Mouse (Mus musculus): Measurements from ENCODE around the gene Ick.
A peak's percentile ranks its signal among the peaks of the same experiment; 100 is the strongest.

The Ick gene

GRCm38 (mm10) chr9:78104973-78105372, 4.0 kb upstream of the Ick start:
- DNase-seq (ENCODE audit: low read depth, low spot score): no peak

DNA sequence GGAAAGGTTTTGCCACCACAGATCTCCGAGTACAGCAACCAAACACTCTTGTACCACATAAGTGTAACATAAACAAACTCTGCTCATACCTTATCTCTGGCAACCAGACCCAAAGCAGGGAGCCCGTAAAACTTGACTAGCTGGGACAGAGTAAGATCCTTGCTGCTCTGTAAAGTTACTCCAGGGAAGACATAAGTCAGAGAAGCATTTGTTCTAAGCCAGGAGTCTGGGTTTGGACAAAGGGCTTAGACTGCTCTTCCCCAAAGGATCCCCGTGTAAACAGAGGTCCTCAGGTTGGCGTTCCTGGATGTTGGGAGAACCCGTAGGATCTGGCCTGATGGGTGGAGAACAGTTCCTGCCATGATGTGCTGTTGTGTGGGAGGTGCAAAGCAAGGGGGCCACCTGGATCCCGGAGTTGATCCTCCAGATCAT, 3.5 kb upstream of the Ick start:
- no peak for DNase-seq (ENCODE audit: low read depth, low spot score)

- DNase-seq (ENCODE audit: low read depth, low spot score): peak; percentile 28
Observed at GRCm38 (mm10) chr9:78106821-78107220, 2.2 kb upstream of the Ick start.

DNA sequence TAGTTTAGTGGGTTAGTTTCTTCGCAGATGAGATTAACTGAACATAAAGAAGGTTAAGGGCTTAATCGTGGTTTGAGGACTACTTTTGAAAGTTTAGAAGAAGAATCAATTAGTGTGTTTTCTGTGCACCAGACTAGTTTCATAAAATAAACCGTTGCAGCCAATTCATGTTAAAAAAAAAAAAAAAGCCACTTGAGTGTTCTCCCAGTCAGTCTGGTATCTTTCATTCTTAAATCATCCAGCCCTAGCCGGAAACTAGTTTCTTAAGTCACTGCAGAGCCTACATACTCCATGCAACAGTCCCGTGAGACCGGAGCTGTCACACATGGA, 1.4 kb upstream of the Ick start:
- no peak for DNase-seq (ENCODE audit: low read depth, low spot score)

DNA sequence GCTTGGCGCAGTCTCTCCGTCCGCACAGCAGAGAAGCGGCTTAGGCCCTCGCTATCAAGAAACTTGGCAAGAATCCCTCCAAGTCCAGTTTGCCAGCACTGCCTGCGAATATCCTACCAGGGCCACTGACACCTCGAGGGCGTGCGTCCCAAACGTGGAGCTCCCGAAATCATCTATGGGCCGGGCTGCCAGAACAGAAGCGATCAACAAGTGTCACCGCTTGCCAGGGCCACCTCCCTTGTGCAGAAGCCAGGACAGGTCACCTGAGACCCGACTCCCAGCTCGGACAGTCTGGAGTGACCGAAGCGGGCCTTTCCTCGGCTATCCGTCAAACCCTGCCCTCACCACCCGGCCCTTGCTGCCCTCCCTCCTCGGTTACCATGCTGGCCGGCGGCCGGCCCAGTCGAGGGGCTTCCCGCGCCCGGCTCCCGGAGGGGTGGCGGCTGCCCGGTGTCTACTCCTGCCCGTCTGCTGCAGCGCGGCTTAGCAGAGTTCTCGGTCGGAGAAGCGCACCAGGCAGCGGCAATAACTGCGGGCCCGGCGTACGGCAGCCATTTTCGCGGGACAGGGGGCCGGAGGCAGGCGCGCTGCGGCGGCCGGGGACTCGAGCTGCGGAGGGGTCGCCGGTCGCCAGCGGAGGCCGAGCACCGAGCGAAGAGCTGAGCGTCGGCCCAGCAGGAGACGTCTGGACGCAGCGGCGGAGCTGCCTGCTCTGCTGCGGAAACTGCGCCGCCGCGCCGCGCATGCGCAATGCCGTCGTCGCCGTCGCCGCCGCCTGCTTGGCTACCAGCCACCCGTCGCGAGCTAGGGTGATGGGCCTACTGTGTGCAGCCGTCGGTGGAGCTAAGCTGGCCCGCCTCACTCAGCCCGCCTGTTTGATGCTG, 838 bp upstream of the Ick start:
- DNase-seq (ENCODE audit: low read depth, low spot score): peak; percentile 89

- peak; percentile 64 for DNase-seq (ENCODE audit: low read depth, low spot score)
Observed at GRCm38 (mm10) chr9:78109656-78110055, 664 bp downstream of the Ick start.

GRCm38 (mm10) chr9:78111456-78111855, 2.5 kb downstream of the Ick start:
- DNase-seq (ENCODE audit: low read depth, low spot score): no peak

- peak; percentile 94 for DNase-seq (ENCODE audit: low read depth, low spot score)
Observed at GRCm38 (mm10) chr9:78112770-78113537, 4.0 kb downstream of the Ick start.

DNA sequence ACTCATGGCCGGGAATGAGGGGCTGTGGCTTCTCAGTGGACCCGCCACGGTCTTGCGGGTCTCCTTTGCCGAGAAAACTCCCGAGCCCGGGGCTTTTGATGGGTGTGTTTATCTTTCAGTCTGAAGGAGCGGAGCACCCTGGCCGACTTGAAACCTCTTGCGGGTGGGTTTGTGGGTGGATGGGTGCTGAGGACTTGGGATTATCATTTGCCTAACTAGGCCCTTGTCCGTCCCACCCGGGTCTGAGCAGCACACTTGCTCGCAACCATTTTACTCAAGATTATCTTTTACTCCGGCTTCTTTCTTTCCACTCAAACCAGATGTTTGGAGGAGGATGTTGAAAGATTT, 4.5 kb downstream of the Ick start:
- no peak for DNase-seq (ENCODE audit: low read depth, low spot score)

GRCm38 (mm10) chr9:78115746-78116145, 6.8 kb downstream of the Ick start:
- no peak for DNase-seq (ENCODE audit: low read depth, low spot score)

- no peak for DNase-seq (ENCODE audit: low read depth, low spot score)
Observed at GRCm38 (mm10) chr9:78117690-78118089, 8.7 kb downstream of the Ick start.

DNA sequence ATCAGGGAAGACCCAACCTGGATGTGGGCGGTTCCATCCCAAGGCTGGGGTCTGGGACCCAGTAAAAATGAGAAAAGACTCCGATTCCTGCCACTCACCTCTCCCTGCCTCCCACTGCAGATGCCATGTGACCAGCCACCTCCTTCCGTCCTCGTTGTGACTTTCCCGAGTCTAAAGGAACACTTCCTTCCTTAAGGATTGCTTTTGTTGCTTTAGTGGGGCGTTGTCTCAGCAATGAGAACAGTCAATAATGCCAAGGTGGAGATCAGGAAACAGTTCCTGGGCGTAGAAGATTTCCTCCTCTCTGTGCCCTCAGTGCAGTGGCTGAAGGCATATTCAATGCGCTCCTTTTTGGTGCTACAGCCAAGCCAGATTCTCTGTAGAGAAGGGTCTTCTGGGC, 12.4 kb downstream of the Ick start:
- DNase-seq (ENCODE audit: low read depth, low spot score): peak; percentile 88

GRCm38 (mm10) chr9:78121985-78122384, 13.0 kb downstream of the Ick start:
- DNase-seq (ENCODE audit: low read depth, low spot score): no peak

DNA sequence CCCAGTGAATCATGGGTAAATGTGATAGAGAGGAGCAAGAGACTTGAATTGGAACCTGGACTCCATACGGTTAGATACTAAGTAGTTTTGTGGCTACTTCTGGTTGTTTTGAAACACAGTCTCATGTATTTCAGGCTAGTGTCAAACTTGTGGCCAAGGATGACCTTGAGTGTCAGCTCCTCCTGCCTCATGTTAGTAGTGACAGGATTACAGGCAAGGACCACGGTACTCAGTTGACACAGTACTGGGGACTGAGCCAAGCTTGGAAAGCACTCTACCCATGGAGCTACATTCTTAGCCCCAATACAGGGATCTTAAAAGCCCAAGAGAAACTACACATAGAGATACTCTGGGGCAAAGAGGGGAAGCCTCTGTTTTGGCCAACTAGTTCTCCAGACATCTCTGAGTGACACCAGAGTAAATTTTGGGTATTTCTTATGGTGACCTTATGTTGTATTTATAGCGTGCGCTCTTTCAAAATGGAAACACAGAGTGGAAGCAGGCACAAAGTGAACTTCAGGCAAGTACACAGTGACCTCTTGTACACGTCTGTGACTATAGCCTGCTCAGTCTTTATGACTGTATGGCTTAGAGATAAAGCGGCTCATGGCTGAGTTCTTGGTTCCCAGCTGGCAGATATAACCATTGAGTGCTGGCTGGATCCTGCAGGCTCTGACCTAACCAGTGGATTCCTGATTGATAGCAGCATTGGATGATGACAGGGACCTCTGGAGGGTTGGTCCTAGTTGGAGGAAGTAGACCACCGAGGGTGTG, 14.1 kb downstream of the Ick start:
- DNase-seq (ENCODE audit: low read depth, low spot score): no peak

DNA sequence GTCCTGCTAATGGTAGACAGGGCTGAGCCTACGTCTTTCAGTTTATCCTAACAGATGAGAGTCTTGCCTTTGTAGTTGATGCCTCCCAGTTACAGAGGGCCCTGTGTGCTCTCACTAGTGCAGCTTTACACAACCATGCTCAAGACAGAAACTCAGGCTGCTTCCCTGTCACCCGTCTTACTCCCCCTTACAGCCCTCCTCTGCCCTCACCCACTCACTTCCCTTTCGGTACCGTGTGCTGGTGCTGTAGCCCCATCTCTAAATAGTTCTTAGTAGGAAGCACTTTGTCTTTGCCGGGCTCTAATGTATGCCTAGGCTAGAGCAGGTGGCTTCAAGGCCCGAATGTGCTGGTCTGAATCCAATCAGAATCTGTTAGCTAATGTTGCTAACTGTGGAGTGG, 15.3 kb downstream of the Ick start:
- no peak for DNase-seq (ENCODE audit: low read depth, low spot score)

GRCm38 (mm10) chr9:78126007-78126406, 17.0 kb downstream of the Ick start:
- DNase-seq (ENCODE audit: low read depth, low spot score): no peak

DNA sequence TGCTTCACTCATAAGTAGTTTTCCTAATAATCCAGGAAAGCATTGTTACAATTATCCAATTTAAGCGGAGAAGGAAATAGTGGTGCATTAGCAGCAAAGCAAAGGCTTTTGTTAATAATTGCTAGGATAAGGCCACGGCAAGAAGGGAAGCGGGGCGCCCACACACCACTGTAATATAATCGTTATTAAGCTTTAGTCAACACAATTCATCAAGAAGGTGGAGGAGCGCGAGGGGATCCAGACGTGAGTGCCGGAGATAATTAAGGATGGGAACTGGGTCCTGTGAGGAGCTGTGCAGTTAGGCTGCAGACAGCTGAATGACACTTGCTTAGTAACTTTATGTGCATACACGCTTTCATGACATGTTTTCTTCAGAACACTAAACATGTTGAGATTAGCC, 17.7 kb downstream of the Ick start:
- DNase-seq (ENCODE audit: low read depth, low spot score): no peak

DNA sequence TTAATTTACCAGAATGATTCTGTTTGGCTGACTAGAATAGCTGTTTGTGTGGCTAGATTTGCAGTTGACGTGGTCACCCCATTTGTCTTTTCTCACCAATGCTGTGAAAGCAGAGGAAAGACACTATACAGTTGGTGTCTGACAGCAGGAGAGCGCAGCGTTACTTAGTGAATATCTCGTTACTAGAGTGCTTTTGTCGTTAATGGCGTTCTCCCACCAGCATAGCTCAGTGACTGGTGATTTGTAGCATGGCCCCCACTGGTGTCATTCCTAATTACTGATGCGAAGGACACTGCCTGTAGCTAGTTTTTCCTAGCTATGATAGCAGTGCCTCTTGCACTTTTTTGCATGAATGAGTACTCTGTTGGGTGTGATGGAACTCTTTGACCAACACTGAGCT, 26.7 kb downstream of the Ick start:
- DNase-seq (ENCODE audit: low read depth, low spot score): no peak

DNA sequence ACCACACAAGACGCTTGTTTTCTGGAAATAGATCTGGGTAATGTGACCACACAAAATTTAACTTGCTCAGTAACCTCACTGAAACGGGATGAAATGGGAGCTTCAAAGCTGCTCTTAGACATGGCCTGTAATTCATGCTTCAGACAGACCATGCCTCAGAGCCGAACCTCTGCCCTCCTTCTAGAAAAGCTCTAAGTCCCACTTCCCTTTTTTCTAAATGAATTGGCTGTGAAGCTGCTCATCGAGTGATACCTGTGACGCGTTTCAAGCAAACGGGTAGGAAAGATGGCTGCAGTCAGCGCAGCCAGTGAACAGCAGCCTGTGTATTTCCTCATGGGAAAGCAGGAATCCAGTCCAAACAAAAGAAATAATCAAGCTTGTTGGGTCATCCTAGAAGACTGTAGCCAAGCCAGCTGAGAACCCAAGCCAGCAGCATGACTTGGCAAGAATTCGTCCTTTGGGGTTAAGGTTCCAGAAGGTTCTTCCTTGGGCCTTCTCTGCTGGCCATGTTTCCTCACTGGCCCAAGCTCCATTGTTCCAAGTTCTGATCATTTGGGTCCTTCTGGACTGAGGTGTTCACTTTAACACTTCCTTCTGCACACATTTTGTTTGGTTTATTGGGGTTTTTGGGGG, 29.2 kb downstream of the Ick start:
- DNase-seq (ENCODE audit: low read depth, low spot score): no peak

- DNase-seq (ENCODE audit: low read depth, low spot score): no peak
Observed at GRCm38 (mm10) chr9:78139463-78139862, 30.5 kb downstream of the Ick start.

DNA sequence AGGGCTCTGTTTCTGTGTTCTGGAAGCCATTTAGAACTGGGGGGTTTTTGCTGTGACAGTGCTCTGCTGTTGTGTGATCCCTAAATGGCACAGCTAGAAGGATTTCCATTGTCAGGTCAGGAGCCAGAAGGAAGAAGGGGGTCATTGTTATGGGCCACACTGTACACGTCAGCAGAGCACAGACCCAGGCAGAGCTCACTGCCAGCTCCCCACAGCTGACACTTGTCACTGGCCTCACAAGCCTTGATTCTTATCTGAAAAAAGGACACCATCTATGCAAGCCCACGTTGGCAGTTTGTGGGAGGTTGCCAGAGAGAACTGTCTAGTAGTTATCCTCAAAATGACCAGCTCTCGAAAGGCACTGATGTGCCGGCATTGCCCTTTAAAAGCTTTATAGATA, 37.1 kb downstream of the Ick start:
- no peak for DNase-seq (ENCODE audit: low read depth, low spot score)

DNA sequence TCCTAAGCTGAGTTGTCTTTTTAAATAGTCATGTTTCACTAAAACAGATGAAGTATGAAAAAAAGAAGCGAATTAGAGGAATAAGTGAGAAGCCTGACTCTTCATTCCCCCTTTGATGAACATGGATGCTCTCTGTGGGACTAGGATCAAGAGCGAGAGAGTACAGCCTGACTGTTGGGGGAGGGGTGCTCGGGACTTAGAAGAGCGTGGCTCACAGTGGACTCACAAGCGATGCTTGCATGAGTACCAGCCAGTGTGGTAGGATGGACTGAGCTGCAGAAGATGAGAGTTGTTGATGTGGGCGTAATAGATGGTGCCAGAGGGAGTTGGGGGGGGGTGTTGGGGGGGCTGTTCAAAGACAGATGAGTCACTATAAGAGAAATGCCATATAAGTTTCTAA, 37.6 kb downstream of the Ick start:
- no peak for DNase-seq (ENCODE audit: low read depth, low spot score)

Measured in ZHBTc4 (cell line).